Mouse (Mus musculus) liver, embryonic 16.5 days (tissue): ENCODE measurements around the gene Gm973. TPM values are rescaled to one million over a fixed set of nuclear protein-coding genes. Genes with fewer than 3 reads are reported as not detected.

Source experiments
- ATAC-seq: fragments of 200-750 bp; cut with Nextera tagmentation; 2 replicates; pipeline ENCODE4 v1.8.0; 2017; ENCODE audit warnings: low read depth, mild to moderate bottlenecking, moderate number of reproducible peaks, moderate library complexity
- H3K27ac ChIP-seq: fragments of 300-500 bp; sonication (generic); 2 replicates; pipeline ENCODE4 v1.5.1; 2014; ENCODE audit warnings: mild to moderate bottlenecking, low read length
- H3K27me3 ChIP-seq: fragments of 300-500 bp; sonication (generic); 2 replicates; pipeline ENCODE4 v1.6.1; 2014; ENCODE audit warnings: low read depth, low read length, mixed read lengths; ENCODE audit not compliant: control insufficient read depth, insufficient read depth
- H3K36me3 ChIP-seq: fragments of 300-500 bp; sonication (generic); 2 replicates; pipeline ENCODE4 v1.6.1; 2014; ENCODE audit warnings: mild to moderate bottlenecking; ENCODE audit not compliant: control insufficient read depth, insufficient read depth
- H3K4me1 ChIP-seq: fragments of 300-500 bp; sonication (generic); 2 replicates; pipeline ENCODE4 v1.6.1; 2014; ENCODE audit warnings: low read depth, low read length, mixed read lengths; ENCODE audit not compliant: control insufficient read depth
- H3K4me2 ChIP-seq: fragments of 300-500 bp; sonication (generic); 2 replicates; pipeline ENCODE4 v1.6.1; 2014; ENCODE audit warnings: low read depth, low read length, mixed read lengths
- H3K4me3 ChIP-seq: fragments of 300-500 bp; sonication (generic); 2 replicates; pipeline ENCODE4 v1.5.1; 2014; ENCODE audit warnings: low read depth, mild to moderate bottlenecking, low read length
- H3K9ac ChIP-seq: fragments of 300-500 bp; sonication (generic); 2 replicates; pipeline ENCODE4 v1.6.1; 2014; ENCODE audit warnings: low read depth, low read length
- H3K9me3 ChIP-seq: fragments of 300-500 bp; sonication (generic); replicated peaks from 2 replicates; pipeline ENCODE4 v1.6.1; 2016; ENCODE audit warnings: low read length; ENCODE audit not compliant: control insufficient read depth
- WGBS: fragments of 180-500 bp; shearing (Covaris S2); extraction: QIAGEN DNeasy Blood & Tissue Kit; methylation state at CpG from one replicate; pipeline ENCODE4 v1.1.7; 2014; ENCODE audit not compliant: insufficient replicate concordance; 5-methylcytosine and 5-hydroxymethylcytosine counted together
- polyA plus RNA-seq: library from polyadenylated mRNA; unstranded; fragments of >200 nt; fragmentation: Nextera tagmentation; extraction: Ambion mirVana; gene quantifications from 2 replicates; pipeline ENCODE4 v1.2.1, GENCODE M21; 2015

The Gm973 gene
- polyA plus RNA-seq, 1 experiment from 2014 or later = not detected

DNA sequence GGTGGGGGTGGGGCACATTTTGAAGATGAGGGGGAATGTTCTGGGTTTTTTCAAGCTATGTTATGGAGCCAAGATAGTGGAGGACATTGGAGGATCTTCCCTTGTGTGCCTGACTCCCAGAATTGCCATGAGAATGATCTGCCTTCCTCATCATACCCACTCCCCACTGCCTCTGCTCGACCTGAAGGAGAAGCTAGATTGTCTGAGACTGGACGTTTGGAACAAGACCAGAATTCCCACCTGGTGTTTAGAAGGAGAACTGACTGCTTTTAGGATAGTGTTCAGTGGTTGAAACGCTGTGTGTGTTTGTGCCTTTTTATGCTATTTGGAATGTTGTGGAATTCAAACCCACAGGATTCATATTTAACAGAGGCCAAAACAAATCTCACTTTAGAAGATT lies 8.7 kb downstream of the Gm973 start:
- Histone ChIP-seq H3K36me3 (no peaks in the 10 kb centered on the region), H3K27me3 (no peaks in the 10 kb centered on the region), H3K4me2 (no peak overlapping the region), H3K4me3 (no peak overlapping the region), H3K9ac (no peak overlapping the region), H3K27ac (no peak overlapping the region), H3K4me1 (no peaks in the 10 kb centered on the region), H3K9me3 (no peaks in the 10 kb centered on the region)
- 52% methylated on average over 3 of the region's 3 CpGs for WGBS
- ATAC-seq = no peak

- H3K27ac ChIP-seq = no peak overlapping the region
Observed at GRCm38 (mm10) chr1:59527219-59527618, 11.2 kb downstream of the Gm973 start.

DNA sequence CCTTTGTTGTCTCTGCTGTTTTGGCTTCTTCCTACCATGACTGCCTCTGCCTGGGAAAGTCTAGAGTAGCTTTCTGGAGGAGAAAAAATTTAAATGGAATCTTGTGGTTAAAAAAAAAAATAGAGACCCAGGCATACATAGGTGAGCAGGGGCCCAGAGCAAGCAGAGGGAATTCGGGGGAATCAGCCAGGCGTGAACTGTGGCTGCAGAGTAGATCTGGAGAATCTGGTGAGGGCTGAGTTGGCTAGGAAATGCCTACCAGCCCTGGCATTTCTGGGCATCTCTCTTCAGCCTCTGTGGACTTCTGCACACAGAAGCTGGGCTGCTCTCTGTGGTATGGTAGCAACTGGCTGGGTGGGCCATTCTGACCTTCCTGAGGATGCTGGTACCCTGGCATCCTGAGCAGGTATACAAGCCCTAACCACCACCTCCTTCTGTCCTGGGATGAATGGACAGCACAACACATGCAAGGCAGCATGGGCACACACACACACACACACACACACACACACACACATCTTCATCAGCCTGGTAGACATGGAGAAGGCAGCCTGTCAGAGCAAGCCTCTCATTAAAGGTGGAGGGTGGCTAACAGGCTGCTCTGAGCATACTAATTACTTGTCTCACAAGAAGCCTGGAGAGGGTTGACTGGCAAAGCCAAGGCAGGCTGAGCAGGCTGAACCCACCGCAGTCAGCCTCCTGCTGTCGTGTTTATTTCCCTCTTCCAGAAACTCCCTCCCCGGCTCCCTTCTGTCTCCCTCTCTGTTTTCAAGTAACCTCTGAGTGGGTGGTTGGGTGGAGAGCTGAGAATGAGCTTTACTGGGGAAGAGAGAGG lies 19.1 kb downstream of the Gm973 start:
- H3K27ac ChIP-seq = no peak overlapping the region
- H3K27me3 ChIP-seq = no peaks in the 10 kb centered on the region
- H3K9ac ChIP-seq = no peak overlapping the region
- H3K9me3 ChIP-seq = no peaks in the 10 kb centered on the region
- WGBS = 38% methylated on average over 5 of the region's 5 CpGs
- no peaks in the 10 kb centered on the region for H3K36me3 ChIP-seq
- no peak overlapping the region for H3K4me2 ChIP-seq
- H3K4me3 ChIP-seq = no peak overlapping the region
- H3K4me1 ChIP-seq = no peaks in the 10 kb centered on the region
- ATAC-seq = no peak

More at GRCm38 (mm10) chr1:59527219-59527618, 11.2 kb downstream of the Gm973 start:
- WGBS = 59% methylated on average over 6 of the region's 6 CpGs
- no peaks in the 10 kb centered on the region for H3K4me1 ChIP-seq
- H3K9me3 ChIP-seq = no peaks in the 10 kb centered on the region
- H3K9ac ChIP-seq = no peak overlapping the region
- ATAC-seq = no peak
- H3K36me3 ChIP-seq = no peaks in the 10 kb centered on the region
- H3K4me3 ChIP-seq = no peak overlapping the region
- H3K4me2 ChIP-seq = no peak overlapping the region
- no peaks in the 10 kb centered on the region for H3K27me3 ChIP-seq

DNA sequence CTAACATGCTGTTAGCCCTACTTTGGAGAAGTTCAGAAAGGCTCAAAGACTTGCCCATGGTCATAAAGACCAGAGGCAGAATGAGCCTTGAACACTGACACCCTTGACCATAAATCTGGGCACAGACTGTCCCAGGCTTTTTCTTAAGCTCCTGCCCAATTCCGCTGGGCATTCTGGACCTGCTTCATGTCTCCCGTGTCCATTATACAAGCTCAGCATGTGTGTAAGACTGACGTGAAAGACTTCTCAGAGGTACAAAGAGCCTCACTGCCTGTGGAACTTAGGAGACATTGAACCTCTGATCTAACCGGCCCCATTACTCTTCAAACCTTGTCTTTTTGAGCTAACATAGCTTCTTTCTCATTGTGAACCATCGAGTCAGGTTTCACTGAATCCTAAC lies 22.3 kb downstream of the Gm973 start:
- no peak overlapping the region for H3K4me3 ChIP-seq
- H3K9ac ChIP-seq = no peak overlapping the region
- no peaks in the 10 kb centered on the region for H3K4me1 ChIP-seq
- no peaks in the 10 kb centered on the region for H3K36me3 ChIP-seq
- 76% methylated on average over 5 of the region's 5 CpGs for WGBS
- no peak overlapping the region for H3K27ac ChIP-seq
- no peak for ATAC-seq
- no peaks in the 10 kb centered on the region for H3K9me3 ChIP-seq
- no peaks in the 10 kb centered on the region for H3K27me3 ChIP-seq
- H3K4me2 ChIP-seq = no peak overlapping the region

DNA sequence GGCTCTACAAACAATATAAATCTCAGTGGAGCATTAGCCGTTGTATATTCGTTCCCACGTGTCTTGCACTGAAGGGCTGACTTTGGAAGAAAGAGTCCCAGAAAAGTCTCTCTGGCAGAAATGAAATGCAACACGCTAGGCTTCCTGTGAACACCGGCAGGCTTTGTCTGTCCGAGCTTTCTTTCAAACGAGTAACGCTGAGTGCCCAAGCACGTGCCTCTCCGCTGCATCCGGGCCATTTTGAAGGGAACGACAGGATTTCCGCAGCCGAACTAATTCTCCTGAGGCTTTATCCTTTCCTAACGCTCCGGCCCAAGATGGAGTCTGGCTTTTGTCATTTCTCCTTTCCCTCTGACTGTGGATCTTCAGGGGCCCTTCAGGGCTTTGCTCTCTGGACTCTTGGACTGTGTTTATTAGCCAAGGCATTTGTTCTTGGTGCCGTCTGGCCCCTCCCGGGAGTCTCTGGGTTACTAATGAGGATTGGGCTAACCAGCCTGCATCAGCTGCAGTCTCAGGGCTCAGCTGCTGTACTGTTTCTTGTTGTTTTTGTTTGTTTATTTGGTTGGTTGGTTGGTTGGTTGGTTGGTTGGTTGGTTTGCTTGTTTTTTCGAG lies 24.6 kb downstream of the Gm973 start:
- no peak overlapping the region for H3K4me2 ChIP-seq
- no peak overlapping the region for H3K9ac ChIP-seq
- WGBS = 75% methylated on average over 19 of the region's 19 CpGs
- no peaks in the 10 kb centered on the region for H3K36me3 ChIP-seq
- ATAC-seq = no peak
- H3K4me1 ChIP-seq = no peaks in the 10 kb centered on the region
- H3K4me3 ChIP-seq = no peak overlapping the region
- no peaks in the 10 kb centered on the region for H3K27me3 ChIP-seq
- H3K9me3 ChIP-seq = no peaks in the 10 kb centered on the region
- H3K27ac ChIP-seq = no peak overlapping the region

- no peaks in the 10 kb centered on the region for H3K9me3 ChIP-seq
- no peak overlapping the region for H3K27ac ChIP-seq
- no peak overlapping the region for H3K4me3 ChIP-seq
- no peaks in the 10 kb centered on the region for H3K4me1 ChIP-seq
- H3K27me3 ChIP-seq = no peaks in the 10 kb centered on the region
- 72% methylated on average over 16 of the region's 16 CpGs for WGBS
- no peak for ATAC-seq
- no peak overlapping the region for H3K4me2 ChIP-seq
- no peak overlapping the region for H3K9ac ChIP-seq
- H3K36me3 ChIP-seq = no peaks in the 10 kb centered on the region
Observed at GRCm38 (mm10) chr1:59541271-59542020, 25.4 kb downstream of the Gm973 start.

- Histone ChIP-seq H3K4me2 (no peak overlapping the region), H3K9me3 (no peaks in the 10 kb centered on the region), H3K4me1 (no peaks in the 10 kb centered on the region), H3K9ac (no peak overlapping the region), H3K27ac (no peak overlapping the region), H3K27me3 (no peaks in the 10 kb centered on the region), H3K36me3 (no peaks in the 10 kb centered on the region), H3K4me3 (no peak overlapping the region)
- 47% methylated on average over 6 of the region's 6 CpGs for WGBS
- no peak for ATAC-seq
Observed at GRCm38 (mm10) chr1:59542231-59542630, 26.2 kb downstream of the Gm973 start.

GRCm38 (mm10) chr1:59543911-59544310 lies 27.8 kb downstream of the Gm973 start:
- H3K4me1 ChIP-seq = no peaks in the 10 kb centered on the region

DNA sequence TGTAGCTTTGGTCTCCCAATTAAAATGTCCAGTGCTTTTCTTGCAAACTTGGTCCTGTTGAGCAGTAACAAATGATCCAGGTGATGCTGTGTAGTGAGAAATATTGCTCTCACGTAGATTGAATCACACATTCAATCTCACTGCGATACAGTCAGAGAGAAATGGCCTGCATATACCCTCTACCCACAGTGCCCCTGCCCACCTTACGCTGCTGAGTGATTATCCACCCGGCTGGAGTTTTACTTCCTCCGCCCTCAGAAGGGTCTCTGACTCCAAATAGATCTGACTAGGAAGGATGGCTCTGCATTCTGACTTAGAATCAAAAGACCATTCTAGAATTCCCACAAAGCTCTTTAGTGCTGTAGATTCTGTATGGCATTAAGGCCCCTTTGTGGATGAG lies 32.4 kb downstream of the Gm973 start:
- no peaks in the 10 kb centered on the region for H3K36me3 ChIP-seq
- H3K4me2 ChIP-seq = no peak overlapping the region
- no peak overlapping the region for H3K9ac ChIP-seq
- WGBS = 67% methylated on average over 5 of the region's 5 CpGs
- H3K27me3 ChIP-seq = no peaks in the 10 kb centered on the region
- H3K27ac ChIP-seq = no peak overlapping the region
- H3K4me1 ChIP-seq = no peaks in the 10 kb centered on the region
- no peak overlapping the region for H3K4me3 ChIP-seq
- no peaks in the 10 kb centered on the region for H3K9me3 ChIP-seq
- ATAC-seq = no peak

More at GRCm38 (mm10) chr1:59543911-59544310, 27.8 kb downstream of the Gm973 start:
- no peaks in the 10 kb centered on the region for H3K9me3 ChIP-seq
- WGBS = 43% methylated on average over 8 of the region's 8 CpGs
- no peak overlapping the region for H3K4me2 ChIP-seq
- H3K4me3 ChIP-seq = no peak overlapping the region
- H3K36me3 ChIP-seq = no peaks in the 10 kb centered on the region
- H3K27me3 ChIP-seq = no peaks in the 10 kb centered on the region
- H3K9ac ChIP-seq = no peak overlapping the region
- H3K27ac ChIP-seq = no peak overlapping the region
- no peak for ATAC-seq
